Mouse (Mus musculus): ENCODE measurements around the gene Zfp36l1. TPM values are rescaled to one million over a fixed set of nuclear protein-coding genes. Genes with fewer than 3 reads are reported as not detected.

Gene Zfp36l1
- total RNA-seq (2021) (10 to 100 TPM; 74.4 to 79.4 TPM), polyA plus RNA-seq (2012; rRNA removed) (43.3 and 65.0 TPM in 2 replicates)
- long read RNA-seq, partial matches to known transcripts, result 0 of 14 reads
- long read RNA-seq, other reads (novel, unspliced or antisense), result 10 of 14 reads

DNA sequence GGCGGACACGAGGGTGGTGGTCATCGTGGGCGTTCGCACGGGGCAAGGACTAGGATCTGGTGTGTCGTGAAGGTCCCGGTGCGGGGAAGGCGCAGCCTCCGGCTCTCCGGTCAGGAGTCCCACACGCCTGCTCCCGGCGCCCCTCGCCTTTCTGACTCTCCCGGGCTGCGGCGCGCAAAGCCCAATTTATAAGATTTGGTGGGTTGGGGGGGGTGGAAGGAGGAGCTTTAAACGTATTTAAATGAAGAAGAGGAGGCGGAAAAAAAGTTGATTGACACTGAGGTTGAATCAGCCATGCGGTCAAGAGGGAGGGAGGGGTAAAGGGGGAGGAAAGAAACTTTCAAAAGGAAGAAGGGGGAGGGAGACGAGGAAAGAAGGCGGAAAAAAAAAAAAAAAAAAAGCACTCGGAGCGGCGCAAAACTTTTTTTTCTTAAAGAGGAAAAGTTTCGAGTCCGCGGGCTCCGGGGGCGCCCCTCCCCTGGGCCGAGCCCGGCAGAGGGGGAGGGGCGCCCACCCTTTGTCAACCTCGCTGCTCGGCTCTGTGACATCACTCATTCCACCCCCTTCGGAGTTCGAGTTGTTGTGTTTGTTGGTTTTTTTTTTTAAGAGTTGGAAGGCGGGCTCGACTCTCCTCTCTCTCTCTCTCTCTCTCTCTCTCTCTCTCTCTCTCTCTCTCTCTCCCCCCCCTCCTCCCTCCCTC, at the start of gene Zfp36l1:
TSS of gene Zfp36l1 (minus strand) at position 162 of the 700 bp plus-strand sequence.
- H3K9ac ChIP-seq (ENCODE audit: low read depth, low read length), result peak within 1 kb of the TSS; percentile 96
- WGBS, result under 1% methylated on average over 39 of the region's 42 CpGs
- H3K27ac ChIP-seq, result peak within 1 kb of the TSS; percentile 100
- peak within 1 kb of the TSS; percentile 90 for H3K4me3 ChIP-seq
- TF ChIP-seq CTCF (IDR thresholded peaks at IDR 0.05) (no peak), POLR2A (IDR thresholded peaks at IDR 0.05; ENCODE audit: insufficient read depth, low read depth, low read length) (peak; percentile 100), EP300 (IDR thresholded peaks at IDR 0.05; ENCODE audit: insufficient read depth, low read depth, low read length) (peak; percentile 80)
- intact Hi-C loops (cut with DNase I), result loop anchor here (1.0 to 5.0 kb wide), 4 partner anchors 19 to 321 kb away; no protein-coding TSS in a partner anchor
- H3K4me1 ChIP-seq (ENCODE audit: control insufficient read depth, insufficient read depth, low read length), result peaks cover 4% of the 10 kb centered on the region
- peak; percentile 95 to 97 for DNase-seq
- peaks cover 3% of the 10 kb centered on the region for H3K79me2 ChIP-seq (replicated peaks; ENCODE audit: control insufficient read depth, insufficient read depth, low read length)
- no peaks in the 10 kb centered on the region for H3K27me3 ChIP-seq (ENCODE audit: control insufficient read depth, insufficient read depth, low read length)
- peaks cover 10% of the 10 kb centered on the region for H3K36me3 ChIP-seq (ENCODE audit: control insufficient read depth, insufficient read depth, low read length)

DNA sequence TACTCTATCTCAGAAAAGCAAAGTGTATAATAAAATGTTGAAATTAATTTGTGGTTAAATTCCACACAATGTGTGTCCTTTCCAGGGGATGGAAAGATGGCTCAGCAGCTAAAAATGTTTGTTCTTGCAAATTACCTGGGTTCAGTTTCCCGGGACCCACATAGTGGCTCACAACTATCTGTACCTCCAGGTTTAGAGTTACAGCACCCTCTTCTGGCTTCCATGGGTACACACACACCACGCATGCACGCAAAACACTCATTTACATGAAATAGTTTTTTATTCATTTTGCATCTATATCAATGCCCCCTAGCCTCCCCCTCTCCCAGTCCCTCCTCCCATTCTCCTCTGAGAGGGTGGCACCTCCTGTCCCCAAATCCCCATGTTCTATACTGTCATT, 49.6 kb upstream of the Zfp36l1 start:
- Histone ChIP-seq H3K27me3 (ENCODE audit: control insufficient read depth, insufficient read depth, low read length) (no peaks in the 10 kb centered on the region), H3K36me3 (ENCODE audit: control insufficient read depth, insufficient read depth, low read length) (no peaks in the 10 kb centered on the region), H3K4me3 (no peak overlapping the region), H3K79me2 (replicated peaks; ENCODE audit: control insufficient read depth, insufficient read depth, low read length) (no peaks in the 10 kb centered on the region), H3K4me1 (ENCODE audit: control insufficient read depth, insufficient read depth, low read length) (no peaks in the 10 kb centered on the region), H3K27ac (no peak overlapping the region), H3K9ac (ENCODE audit: low read depth, low read length) (no peak overlapping the region)
- DNase-seq, result no peak
- 80% methylated on average over 3 of the region's 3 CpGs for WGBS
- TF ChIP-seq EP300 (IDR thresholded peaks at IDR 0.05; ENCODE audit: insufficient read depth, low read depth, low read length), result no peak
- no peak for TF ChIP-seq POLR2A (IDR thresholded peaks at IDR 0.05; ENCODE audit: insufficient read depth, low read depth, low read length)
- TF ChIP-seq CTCF (IDR thresholded peaks at IDR 0.05), result peak; percentile 22; the same call in 1 of the 2 replicates
- intact Hi-C loops (cut with DNase I), result no loop called here

DNA sequence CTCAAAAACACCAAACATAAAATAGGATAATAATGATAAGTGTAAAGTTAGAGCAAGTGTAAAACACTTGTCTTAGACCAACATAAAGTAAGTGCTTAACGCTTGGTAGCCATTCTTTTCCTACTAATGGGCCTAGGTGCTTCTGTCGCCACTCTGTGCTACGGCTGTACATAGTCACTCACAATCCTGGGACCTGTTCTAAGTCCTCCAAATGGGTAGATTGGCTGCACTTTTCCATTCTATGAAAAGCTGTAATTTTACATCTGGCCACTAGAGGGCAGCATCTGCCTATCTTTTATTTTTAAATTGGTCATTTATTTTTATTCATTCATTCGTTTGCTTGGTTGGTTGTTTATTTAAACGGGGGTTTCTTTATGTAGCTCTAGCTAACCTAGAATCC, 44.9 kb upstream of the Zfp36l1 start:
- H3K27me3 ChIP-seq (ENCODE audit: control insufficient read depth, insufficient read depth, low read length), result no peaks in the 10 kb centered on the region
- TF ChIP-seq CTCF (IDR thresholded peaks at IDR 0.05) (peak; percentile 94), POLR2A (IDR thresholded peaks at IDR 0.05; ENCODE audit: insufficient read depth, low read depth, low read length) (no peak)
- no peaks in the 10 kb centered on the region for H3K79me2 ChIP-seq (replicated peaks; ENCODE audit: control insufficient read depth, insufficient read depth, low read length)
- intact Hi-C loops (cut with DNase I), result loop anchor here (2.0 to 5.0 kb wide), 4 partner anchors 41 to 567 kb away; no protein-coding TSS in a partner anchor
- no peaks in the 10 kb centered on the region for H3K36me3 ChIP-seq (ENCODE audit: control insufficient read depth, insufficient read depth, low read length)
- H3K27ac ChIP-seq, result no peak overlapping the region
- no peaks in the 10 kb centered on the region for H3K4me1 ChIP-seq (ENCODE audit: control insufficient read depth, insufficient read depth, low read length)
- H3K4me3 ChIP-seq, result no peak overlapping the region
- no peak overlapping the region for H3K9ac ChIP-seq (ENCODE audit: low read depth, low read length)
- 5% methylated on average over 5 of the region's 5 CpGs for WGBS
- DNase-seq, result no peak

DNA sequence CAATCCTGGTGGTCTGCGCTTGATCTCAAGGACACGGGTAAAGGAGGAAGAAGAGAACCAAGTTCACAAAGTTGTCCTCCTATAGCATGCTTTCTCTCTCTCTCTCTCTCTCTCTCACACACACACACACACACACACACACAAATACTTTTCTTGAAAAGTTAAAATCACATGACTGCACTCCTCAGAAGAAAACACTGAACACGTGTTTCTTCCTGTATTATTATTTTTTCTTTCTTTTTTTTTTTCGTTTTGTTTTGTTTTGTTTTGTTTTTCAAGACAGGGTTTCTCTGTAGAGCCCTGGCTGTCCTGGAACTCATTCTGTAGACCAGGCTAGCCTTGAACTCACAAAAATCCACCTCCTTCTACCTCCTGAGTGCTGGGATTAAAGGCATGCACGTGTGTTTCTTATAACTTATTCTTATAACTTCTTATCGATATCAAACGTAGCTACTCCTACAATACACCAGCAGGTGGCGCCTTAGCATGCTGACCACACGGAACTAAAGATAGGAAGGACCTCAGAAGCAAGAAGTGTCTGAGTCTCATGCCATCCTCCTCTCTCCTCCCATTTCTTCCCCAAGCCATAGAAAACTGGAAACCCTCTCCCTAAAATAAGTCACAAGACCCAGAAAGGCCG, 41.0 kb upstream of the Zfp36l1 start:
- Histone ChIP-seq H3K4me1 (ENCODE audit: control insufficient read depth, insufficient read depth, low read length) (no peaks in the 10 kb centered on the region), H3K27ac (no peak overlapping the region), H3K79me2 (replicated peaks; ENCODE audit: control insufficient read depth, insufficient read depth, low read length) (no peaks in the 10 kb centered on the region), H3K4me3 (no peak overlapping the region), H3K9ac (ENCODE audit: low read depth, low read length) (no peak overlapping the region), H3K36me3 (ENCODE audit: control insufficient read depth, insufficient read depth, low read length) (no peaks in the 10 kb centered on the region), H3K27me3 (ENCODE audit: control insufficient read depth, insufficient read depth, low read length) (no peaks in the 10 kb centered on the region)
- TF ChIP-seq POLR2A (IDR thresholded peaks at IDR 0.05; ENCODE audit: insufficient read depth, low read depth, low read length), result no peak
- TF ChIP-seq CTCF (IDR thresholded peaks at IDR 0.05), result peak; percentile 85
- 34% methylated on average over 10 of the region's 10 CpGs for WGBS
- intact Hi-C loops (cut with DNase I), result no loop called here
- peak in 1 of 2 experiments; percentile 36 for DNase-seq

DNA sequence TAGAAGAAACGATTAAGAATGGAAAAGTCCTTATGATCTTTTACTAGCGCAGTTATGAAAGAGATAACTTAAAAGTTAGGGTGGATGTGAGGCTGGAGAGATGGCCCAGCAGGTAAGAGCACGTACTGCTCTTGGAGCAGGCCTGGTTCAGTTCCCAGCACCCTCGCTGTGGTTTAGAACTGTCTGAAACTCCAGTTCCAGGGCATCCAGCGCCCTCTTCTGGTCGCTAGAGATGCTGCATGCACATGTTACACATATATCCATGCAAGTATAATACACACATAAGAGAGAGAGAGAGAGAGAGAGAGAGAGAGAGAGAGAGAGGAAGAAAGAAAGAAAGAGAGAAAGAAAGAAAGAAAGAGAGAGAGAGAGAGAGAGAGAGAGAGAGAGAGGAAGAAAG, 40.3 kb upstream of the Zfp36l1 start:
- 82% methylated on average over 6 of the region's 6 CpGs for WGBS
- H3K79me2 ChIP-seq (replicated peaks; ENCODE audit: control insufficient read depth, insufficient read depth, low read length), result no peaks in the 10 kb centered on the region
- H3K4me3 ChIP-seq, result no peak overlapping the region
- H3K27me3 ChIP-seq (ENCODE audit: control insufficient read depth, insufficient read depth, low read length), result no peaks in the 10 kb centered on the region
- no peak overlapping the region for H3K27ac ChIP-seq
- H3K9ac ChIP-seq (ENCODE audit: low read depth, low read length), result no peak overlapping the region
- no peaks in the 10 kb centered on the region for H3K4me1 ChIP-seq (ENCODE audit: control insufficient read depth, insufficient read depth, low read length)
- intact Hi-C loops (cut with DNase I), result no loop called here
- no peaks in the 10 kb centered on the region for H3K36me3 ChIP-seq (ENCODE audit: control insufficient read depth, insufficient read depth, low read length)
- TF ChIP-seq EP300 (IDR thresholded peaks at IDR 0.05; ENCODE audit: insufficient read depth, low read depth, low read length) (no peak), CTCF (IDR thresholded peaks at IDR 0.05) (no peak; the same call in 1 of the 2 replicates), POLR2A (IDR thresholded peaks at IDR 0.05; ENCODE audit: insufficient read depth, low read depth, low read length) (no peak)
- DNase-seq, result no peak

DNA sequence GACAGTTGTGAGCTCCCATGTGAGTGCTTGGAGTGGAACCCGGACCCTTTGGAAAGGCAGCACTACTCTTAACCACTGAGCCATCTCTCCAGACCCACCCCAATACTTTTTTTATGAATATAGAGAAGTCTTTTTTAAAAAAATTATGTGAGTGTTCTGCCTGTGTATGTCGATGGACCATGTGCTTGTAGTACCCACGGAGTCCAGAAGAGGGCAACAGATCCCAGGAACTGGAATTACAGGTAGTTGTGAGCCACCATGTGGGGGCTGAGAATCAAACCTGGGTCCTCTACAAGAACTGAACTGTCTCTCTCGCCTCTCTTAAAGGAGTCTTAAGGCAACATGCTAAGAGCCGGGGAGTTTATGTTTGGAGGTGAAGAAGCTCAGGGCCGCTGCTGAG, 39.0 kb upstream of the Zfp36l1 start:
- no peak for TF ChIP-seq POLR2A (IDR thresholded peaks at IDR 0.05; ENCODE audit: insufficient read depth, low read depth, low read length)
- TF ChIP-seq EP300 (IDR thresholded peaks at IDR 0.05; ENCODE audit: insufficient read depth, low read depth, low read length), result no peak
- peak; percentile 56 for TF ChIP-seq CTCF (IDR thresholded peaks at IDR 0.05)
- Histone ChIP-seq H3K79me2 (replicated peaks; ENCODE audit: control insufficient read depth, insufficient read depth, low read length) (no peaks in the 10 kb centered on the region), H3K27ac (no peak overlapping the region), H3K4me3 (no peak overlapping the region), H3K4me1 (ENCODE audit: control insufficient read depth, insufficient read depth, low read length) (peaks cover 1% of the 10 kb centered on the region; the same call in 1 of the 2 replicates), H3K27me3 (ENCODE audit: control insufficient read depth, insufficient read depth, low read length) (no peaks in the 10 kb centered on the region), H3K36me3 (ENCODE audit: control insufficient read depth, insufficient read depth, low read length) (no peaks in the 10 kb centered on the region), H3K9ac (ENCODE audit: low read depth, low read length) (no peak overlapping the region)
- DNase-seq, result no peak
- intact Hi-C loops (cut with DNase I), result no loop called here
- WGBS, result 92% methylated on average over 6 of the region's 6 CpGs

Measured in heart, adult 2 months (tissue).